Mouse (Mus musculus) heart, embryonic 16.5 days (tissue): ENCODE measurements around the gene Pip4k2b. TPM values are rescaled to one million over a fixed set of nuclear protein-coding genes. Genes with fewer than 3 reads are reported as not detected.

Source experiments
- ATAC-seq: fragments of 200-750 bp; cut with Nextera tagmentation; replicated peaks from 2 replicates; pipeline ENCODE4 v1.8.0; 2017; ENCODE audit warnings: moderate number of reproducible peaks; ENCODE audit not compliant: insufficient read depth, low FRiP score; ENCODE audit errors: extremely low read depth
- H3K27ac ChIP-seq: fragments of 300-500 bp; sonication (generic); 2 replicates; pipeline ENCODE4 v1.5.1; 2014; ENCODE audit warnings: mild to moderate bottlenecking, low read length, control low read depth, moderate library complexity
- H3K27me3 ChIP-seq: fragments of 300-500 bp; sonication (generic); 2 replicates; pipeline ENCODE4 v1.6.1; 2014; ENCODE audit warnings: low read length, mixed read lengths; ENCODE audit not compliant: control insufficient read depth, insufficient read depth
- H3K36me3 ChIP-seq: fragments of 300-500 bp; sonication (generic); 2 replicates; pipeline ENCODE4 v1.6.1; 2014; ENCODE audit not compliant: control insufficient read depth, insufficient read depth
- H3K4me1 ChIP-seq: fragments of 300-500 bp; sonication (generic); 2 replicates; pipeline ENCODE4 v1.6.1; 2014; ENCODE audit warnings: low read length, mixed read lengths; ENCODE audit not compliant: control insufficient read depth, insufficient read depth
- H3K4me2 ChIP-seq: fragments of 300-500 bp; sonication (generic); 2 replicates; pipeline ENCODE4 v1.6.1; 2014; ENCODE audit warnings: low read depth, mild to moderate bottlenecking, control low read depth, low read length
- H3K4me3 ChIP-seq: fragments of 300-500 bp; sonication (generic); 2 replicates; pipeline ENCODE4 v1.5.1; 2014; ENCODE audit warnings: mild to moderate bottlenecking, control low read depth, low read length
- H3K9ac ChIP-seq: fragments of 300-500 bp; sonication (generic); 2 replicates; pipeline ENCODE4 v1.6.1; 2014; ENCODE audit warnings: low read length, control low read depth
- H3K9me3 ChIP-seq: fragments of 300-500 bp; sonication (generic); replicated peaks from 2 replicates; pipeline ENCODE4 v1.6.1; 2016; ENCODE audit warnings: low read length; ENCODE audit not compliant: control insufficient read depth
- WGBS: fragments of 180-500 bp; shearing (Covaris S2); extraction: QIAGEN DNeasy Blood & Tissue Kit; methylation state at CpG from one replicate; pipeline ENCODE4 v1.1.7; 2014; 5-methylcytosine and 5-hydroxymethylcytosine counted together
- polyA plus RNA-seq: library from polyadenylated mRNA; unstranded; fragments of >200 nt; fragmentation: Nextera tagmentation; extraction: Ambion mirVana; gene quantifications from 2 replicates; pipeline ENCODE4 v1.2.1, GENCODE M21; 2015

Pip4k2b gene
- polyA plus RNA-seq, 1 experiment from 2014 or later: 0.81 TPM

DNA sequence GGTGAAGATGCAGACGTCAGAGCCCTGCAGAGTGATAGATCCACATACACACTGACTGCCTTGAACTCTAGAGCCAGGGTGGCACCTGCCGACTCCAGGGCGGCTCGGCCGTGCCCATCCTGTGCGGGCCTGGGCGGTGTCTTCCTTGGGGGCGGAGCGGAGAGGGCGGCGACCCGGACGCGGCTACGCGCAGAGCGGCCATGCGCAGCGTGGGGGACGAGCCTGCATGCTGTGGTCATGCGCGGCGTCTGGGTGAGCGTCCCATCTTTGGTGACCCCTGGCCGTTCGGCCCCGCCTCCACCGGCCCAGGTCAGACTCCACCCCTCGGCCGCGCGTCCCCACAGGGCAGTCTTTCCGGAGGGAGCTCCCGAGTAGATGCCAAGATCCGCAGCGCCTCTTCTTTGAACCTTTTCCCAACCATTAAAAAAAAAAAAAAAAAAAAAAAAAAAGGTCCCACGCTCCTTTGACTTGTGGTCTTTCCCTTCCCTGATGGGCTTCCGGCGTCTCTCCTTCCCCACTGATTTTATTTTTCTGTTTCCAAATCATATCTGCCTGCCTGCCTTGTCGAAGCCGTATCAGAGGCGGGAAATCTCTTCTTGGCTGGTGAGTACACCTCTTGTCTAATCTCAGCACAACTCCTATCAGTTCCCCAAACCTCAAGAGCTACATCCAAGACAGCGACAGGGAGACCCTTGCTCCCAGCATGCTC lies 58.7 kb downstream of the Pip4k2b start, which contains the start of gene Cisd3:
TSS of gene Cisd3 (plus strand) at position 214 of the 709 bp plus-strand sequence.
- Histone ChIP-seq H3K27ac (peak within 1 kb of the TSS; percentile 79), H3K4me2 (peak within 1 kb of the TSS; percentile 78), H3K36me3 (peaks cover 18% of the 10 kb centered on the region), H3K9me3 (no peaks in the 10 kb centered on the region), H3K27me3 (no peaks in the 10 kb centered on the region), H3K9ac (peak within 1 kb of the TSS; percentile 64), H3K4me1 (peaks cover 24% of the 10 kb centered on the region), H3K4me3 (peak within 1 kb of the TSS; percentile 51)
- under 1% methylated on average over 43 of the region's 43 CpGs for WGBS
- peak; percentile 90 for ATAC-seq

GRCm38 (mm10) chr11:97684766-97685165 lies 59.7 kb downstream of the Pip4k2b start:
- 43% methylated on average over 7 of the region's 7 CpGs for WGBS
- Histone ChIP-seq H3K9ac (no peak overlapping the region), H3K4me2 (no peak overlapping the region), H3K4me1 (peaks cover 32% of the 10 kb centered on the region), H3K27me3 (no peaks in the 10 kb centered on the region), H3K9me3 (no peaks in the 10 kb centered on the region), H3K27ac (peak overlapping the region; percentile 79), H3K36me3 (peaks cover 18% of the 10 kb centered on the region), H3K4me3 (no peak overlapping the region)
- ATAC-seq: no peak

- peak overlapping the region; percentile 40; the same call in 1 of the 2 replicates for H3K27ac ChIP-seq
- 75% methylated on average over 6 of the region's 6 CpGs for WGBS
- H3K27me3 ChIP-seq: no peaks in the 10 kb centered on the region
These were observed 60.3 kb downstream of the Pip4k2b start for GRCm38 (mm10) chr11:97684063-97684680.

DNA sequence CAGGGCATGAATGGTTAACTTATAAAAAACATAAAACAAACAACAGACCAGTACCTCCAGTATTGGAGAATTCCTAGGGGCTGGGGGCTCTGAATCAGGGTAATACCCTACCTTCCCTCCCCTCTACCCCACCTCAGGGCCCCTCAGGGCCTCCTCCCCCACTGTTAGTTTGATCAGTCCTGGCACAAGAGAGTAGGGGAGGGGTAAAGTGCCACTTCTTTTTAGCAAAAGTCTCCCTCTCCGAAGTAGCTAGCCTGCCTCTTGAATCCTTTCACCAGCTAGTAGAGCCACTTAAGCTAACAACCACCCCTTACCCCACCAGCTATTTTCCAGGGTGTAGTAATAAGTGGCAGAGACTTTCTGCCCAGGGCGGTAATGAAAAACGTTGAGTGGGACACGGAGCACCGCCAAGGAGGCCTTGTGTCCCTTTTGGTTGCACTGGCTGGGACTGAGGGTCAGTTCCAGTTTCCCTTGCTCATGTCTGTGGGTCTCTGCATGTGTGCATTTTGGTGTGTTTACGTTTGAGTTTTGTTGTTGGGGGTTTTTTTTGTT lies 61.9 kb downstream of the Pip4k2b start:
- Histone ChIP-seq H3K27ac (no peak overlapping the region), H3K4me2 (no peak overlapping the region), H3K9me3 (no peaks in the 10 kb centered on the region), H3K27me3 (no peaks in the 10 kb centered on the region), H3K36me3 (peaks cover 21% of the 10 kb centered on the region), H3K9ac (no peak overlapping the region), H3K4me1 (peaks cover 32% of the 10 kb centered on the region), H3K4me3 (no peak overlapping the region)
- no peak for ATAC-seq
- 72% methylated on average over 6 of the region's 6 CpGs for WGBS

More at GRCm38 (mm10) chr11:97684063-97684680, 60.3 kb downstream of the Pip4k2b start:
- H3K36me3 ChIP-seq: peaks cover 21% of the 10 kb centered on the region
- H3K4me2 ChIP-seq: no peak overlapping the region
- peaks cover 32% of the 10 kb centered on the region for H3K4me1 ChIP-seq
- H3K9me3 ChIP-seq: no peaks in the 10 kb centered on the region
- ATAC-seq: no peak
- no peak overlapping the region for H3K4me3 ChIP-seq
- H3K9ac ChIP-seq: no peak overlapping the region

GRCm38 (mm10) chr11:97680430-97680829 lies 64.1 kb downstream of the Pip4k2b start:
- peak overlapping the region; percentile 54 for H3K27ac ChIP-seq
- H3K4me3 ChIP-seq: no peak overlapping the region
- WGBS: 51% methylated on average over 12 of the region's 12 CpGs
- H3K27me3 ChIP-seq: no peaks in the 10 kb centered on the region
- H3K4me1 ChIP-seq: peaks cover 16% of the 10 kb centered on the region
- peak overlapping the region; percentile 50 for H3K9ac ChIP-seq
- H3K9me3 ChIP-seq: no peaks in the 10 kb centered on the region
- no peak overlapping the region for H3K4me2 ChIP-seq
- peak; percentile 59 for ATAC-seq
- H3K36me3 ChIP-seq: peaks cover 29% of the 10 kb centered on the region

DNA sequence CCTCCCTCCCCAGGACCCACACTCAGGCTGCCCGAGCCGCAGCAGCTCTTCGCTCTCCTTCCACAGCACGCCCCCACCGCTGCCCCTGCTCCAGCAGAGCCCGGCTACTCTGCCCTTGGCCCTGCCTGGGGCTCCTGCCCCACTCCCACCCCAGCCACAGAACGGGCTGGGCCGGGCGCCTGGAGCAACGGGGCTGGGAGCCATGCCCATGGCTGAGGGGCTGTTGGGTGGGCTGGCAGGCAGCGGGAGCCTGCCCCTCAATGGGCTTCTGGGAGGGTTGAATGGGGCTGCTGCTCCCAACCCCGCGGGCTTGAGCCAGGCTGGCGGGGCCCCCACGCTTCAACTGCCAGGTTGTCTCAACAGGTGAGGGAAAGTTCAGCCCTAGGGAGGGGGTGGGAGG lies 66.2 kb downstream of the Pip4k2b start:
- no peak overlapping the region for H3K9ac ChIP-seq
- whole genome bisulfite sequencing: 91% methylated on average over 15 of the region's 15 CpGs

GRCm38 (mm10) chr11:97677842-97678241 lies 66.7 kb downstream of the Pip4k2b start:
- H3K9ac ChIP-seq: no peak overlapping the region
- 73% methylated on average over 8 of the region's 8 CpGs for WGBS

More for the DNA sequence above, 66.2 kb downstream of the Pip4k2b start:
- Histone ChIP-seq H3K4me3 (no peak overlapping the region), H3K4me1 (peaks cover 8% of the 10 kb centered on the region), H3K27ac (no peak overlapping the region), H3K36me3 (peaks cover 49% of the 10 kb centered on the region), H3K27me3 (no peaks in the 10 kb centered on the region), H3K9me3 (no peaks in the 10 kb centered on the region), H3K4me2 (no peak overlapping the region)
- no peak for ATAC-seq

GRCm38 (mm10) chr11:97677381-97677780 lies 67.1 kb downstream of the Pip4k2b start:
- no peak overlapping the region for H3K4me3 ChIP-seq
- no peak overlapping the region for H3K9ac ChIP-seq
- H3K27ac ChIP-seq: no peak overlapping the region
- no peak for ATAC-seq
- no peaks in the 10 kb centered on the region for H3K9me3 ChIP-seq
- peaks cover 8% of the 10 kb centered on the region for H3K4me1 ChIP-seq
- no peak overlapping the region for H3K4me2 ChIP-seq
- no peaks in the 10 kb centered on the region for H3K27me3 ChIP-seq
- WGBS: 75% methylated on average over 15 of the region's 15 CpGs
- H3K36me3 ChIP-seq: peaks cover 58% of the 10 kb centered on the region

More at GRCm38 (mm10) chr11:97677842-97678241, 66.7 kb downstream of the Pip4k2b start:
- Histone ChIP-seq H3K9me3 (no peaks in the 10 kb centered on the region), H3K4me2 (no peak overlapping the region), H3K36me3 (peaks cover 53% of the 10 kb centered on the region), H3K27ac (no peak overlapping the region), H3K4me1 (peaks cover 8% of the 10 kb centered on the region), H3K27me3 (no peaks in the 10 kb centered on the region), H3K4me3 (no peak overlapping the region)
- ATAC-seq: no peak
